Mouse (Mus musculus): ENCODE data around the gene Slc26a10. TPM values are rescaled to one million over a fixed set of nuclear protein-coding genes. Genes with fewer than 3 reads are reported as not detected.
"Not testable (repeated sequence)": the region's sequence is repeated elsewhere in the genome, so short reads cannot be mapped to it uniquely, and the experiment has no call there.

Slc26a10 gene
- total and polyA plus RNA-seq, 3 experiments, result 0.94 to 8.4 (median 0.98) TPM

DNA sequence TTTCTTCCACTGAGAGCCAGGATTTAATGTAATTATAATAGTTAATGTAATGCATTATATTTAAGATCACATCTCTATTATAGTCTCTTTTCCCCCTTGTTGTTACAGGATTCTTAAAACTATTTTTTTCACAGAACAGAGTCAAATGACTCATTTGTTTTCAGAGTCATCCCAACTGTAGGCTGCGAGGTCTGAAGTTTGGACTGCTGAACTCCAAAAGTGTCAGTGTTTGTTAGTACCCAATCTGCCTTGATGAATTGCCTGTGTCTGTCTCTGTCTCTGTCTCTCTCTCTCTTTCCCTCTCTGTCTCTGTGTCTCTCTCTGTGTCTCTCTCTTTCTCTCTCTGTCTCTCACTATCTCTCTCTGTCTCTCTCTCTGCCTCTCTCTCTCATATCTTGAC, 23.9 kb downstream of the Slc26a10 start:
- ATAC-seq (ENCODE audit: extremely low read depth, insufficient number of reproducible peaks, low FRiP score, poor library complexity, severe bottlenecking), result no peak
- H3K36me3 ChIP-seq (replicated peaks), result no peaks in the 10 kb centered on the region
- TF ChIP-seq CTCF (IDR thresholded peaks at IDR 0.05; ENCODE audit: low read depth, low read length) (no peak), GATA2 (IDR thresholded peaks at IDR 0.05; ENCODE audit: borderline replicate concordance, low read depth, low read length) (no peak), POLR2AphosphoS5 (IDR thresholded peaks at IDR 0.05; ENCODE audit: insufficient replicate concordance, low read depth, low read length) (no peak), GATA1 (IDR thresholded peaks at IDR 0.05; ENCODE audit: borderline replicate concordance, low read length) (no peak), TAL1 (conservative IDR thresholded peaks at IDR 0.05; ENCODE audit: low read depth, low read length) (no peak)

DNA sequence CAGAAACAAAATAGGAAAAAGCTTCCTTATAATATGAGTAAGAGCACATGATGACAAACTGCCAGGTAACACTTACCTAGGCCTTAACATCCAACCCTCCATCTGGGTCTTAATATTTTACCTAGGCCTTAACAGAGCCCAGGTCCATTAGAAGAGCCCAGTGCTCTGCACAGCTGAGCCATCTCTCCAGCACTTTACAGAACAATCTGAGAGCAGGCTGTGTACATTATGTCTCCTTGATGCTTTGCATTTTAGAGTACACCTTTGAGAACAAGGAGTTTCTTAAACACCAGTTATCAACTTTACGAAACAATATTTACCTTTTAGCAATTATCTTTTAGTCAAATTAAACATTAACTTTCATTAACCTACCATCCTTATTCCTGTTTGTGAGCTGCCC, 24.4 kb downstream of the Slc26a10 start:
- no peak for ATAC-seq (ENCODE audit: extremely low read depth, insufficient number of reproducible peaks, low FRiP score, poor library complexity, severe bottlenecking)
- TF ChIP-seq TAL1 (conservative IDR thresholded peaks at IDR 0.05; ENCODE audit: low read depth, low read length) (no peak), GATA1 (IDR thresholded peaks at IDR 0.05; ENCODE audit: borderline replicate concordance, low read length) (no peak), POLR2AphosphoS5 (IDR thresholded peaks at IDR 0.05; ENCODE audit: insufficient replicate concordance, low read depth, low read length) (no peak), GATA2 (IDR thresholded peaks at IDR 0.05; ENCODE audit: borderline replicate concordance, low read depth, low read length) (no peak), CTCF (IDR thresholded peaks at IDR 0.05; ENCODE audit: low read depth, low read length) (no peak)

More for the DNA sequence above, 23.9 kb downstream of the Slc26a10 start:
- peaks cover 21% of the 10 kb centered on the region for H3K4me1 ChIP-seq (ENCODE audit: insufficient read depth, low read depth, low read length)
- H3K27me3 ChIP-seq (ENCODE audit: insufficient read depth, low read length), result no peaks in the 10 kb centered on the region
- no peak overlapping the region for H3K4me3 ChIP-seq (ENCODE audit: low read depth, low read length)
- DNase-seq (ENCODE audit: low spot score), result no peak
- peaks cover 8% of the 10 kb centered on the region for H3K9me3 ChIP-seq (replicated peaks)

DNA sequence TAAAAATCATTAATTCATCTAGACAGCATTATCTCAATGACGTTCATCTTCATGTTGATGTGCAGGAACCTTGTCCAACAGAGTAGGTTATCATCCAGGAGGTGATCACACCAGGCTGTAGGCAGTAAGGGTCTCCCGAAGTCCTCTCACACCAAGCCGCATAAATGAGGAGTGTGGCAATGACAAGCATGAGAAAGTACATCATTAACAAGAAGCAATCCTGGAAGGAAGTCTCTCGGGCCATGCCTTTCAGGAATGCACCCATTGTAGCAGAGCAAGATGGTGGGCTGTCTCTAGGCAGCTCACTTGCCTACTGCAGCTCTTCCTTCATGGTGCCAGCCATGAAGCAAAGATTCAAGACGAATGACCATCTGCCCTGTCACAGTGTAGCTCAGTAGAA, 25.8 kb downstream of the Slc26a10 start:
- no peak overlapping the region for H3K4me3 ChIP-seq (ENCODE audit: low read depth, low read length)
- TF ChIP-seq POLR2AphosphoS5 (IDR thresholded peaks at IDR 0.05; ENCODE audit: insufficient replicate concordance, low read depth, low read length) (no peak), TAL1 (conservative IDR thresholded peaks at IDR 0.05; ENCODE audit: low read depth, low read length) (no peak), CTCF (IDR thresholded peaks at IDR 0.05; ENCODE audit: low read depth, low read length) (no peak), GATA1 (IDR thresholded peaks at IDR 0.05; ENCODE audit: borderline replicate concordance, low read length) (no peak), GATA2 (IDR thresholded peaks at IDR 0.05; ENCODE audit: borderline replicate concordance, low read depth, low read length) (no peak)
- H3K27me3 ChIP-seq (ENCODE audit: insufficient read depth, low read length), result no peaks in the 10 kb centered on the region
- peaks cover 18% of the 10 kb centered on the region for H3K4me1 ChIP-seq (ENCODE audit: insufficient read depth, low read depth, low read length)
- ATAC-seq (ENCODE audit: extremely low read depth, insufficient number of reproducible peaks, low FRiP score, poor library complexity, severe bottlenecking) (no peak), DNase-seq (ENCODE audit: low spot score) (no peak)
- no peaks in the 10 kb centered on the region for H3K36me3 ChIP-seq (replicated peaks)
- H3K9me3 ChIP-seq (replicated peaks), result peaks cover 8% of the 10 kb centered on the region

More for the DNA sequence above, 24.4 kb downstream of the Slc26a10 start:
- Histone ChIP-seq H3K4me3 (ENCODE audit: low read depth, low read length) (no peak overlapping the region), H3K4me1 (ENCODE audit: insufficient read depth, low read depth, low read length) (peaks cover 21% of the 10 kb centered on the region), H3K9me3 (replicated peaks) (peaks cover 8% of the 10 kb centered on the region), H3K27me3 (ENCODE audit: insufficient read depth, low read length) (no peaks in the 10 kb centered on the region), H3K36me3 (replicated peaks) (no peaks in the 10 kb centered on the region)
- DNase-seq (ENCODE audit: low spot score), result no peak

DNA sequence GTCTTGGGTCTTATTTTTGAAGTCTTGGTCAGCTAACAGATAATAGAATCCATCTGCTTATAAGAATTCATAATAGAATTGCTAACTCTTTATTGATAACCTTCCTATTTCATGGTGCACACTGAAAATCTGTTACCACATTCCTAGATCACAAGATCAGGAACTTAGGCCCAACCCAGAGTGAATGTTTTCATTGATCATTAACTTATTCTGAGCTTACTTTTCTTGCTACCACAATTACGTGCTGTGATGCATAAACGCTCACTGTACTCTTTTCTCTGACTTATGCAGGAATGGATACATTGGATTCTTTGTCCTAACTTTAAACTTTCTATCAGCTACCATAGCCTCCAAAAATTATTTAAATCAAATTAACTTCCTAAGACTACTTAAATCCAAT, 26.2 kb downstream of the Slc26a10 start:
- Histone ChIP-seq H3K9me3 (replicated peaks) (peaks cover 8% of the 10 kb centered on the region), H3K4me3 (ENCODE audit: low read depth, low read length) (no peak overlapping the region), H3K27me3 (ENCODE audit: insufficient read depth, low read length) (no peaks in the 10 kb centered on the region), H3K4me1 (ENCODE audit: insufficient read depth, low read depth, low read length) (peaks cover 16% of the 10 kb centered on the region), H3K36me3 (replicated peaks) (no peaks in the 10 kb centered on the region)
- DNase-seq (ENCODE audit: low spot score), result no peak
- no peak for ATAC-seq (ENCODE audit: extremely low read depth, insufficient number of reproducible peaks, low FRiP score, poor library complexity, severe bottlenecking)
- TF ChIP-seq CTCF (IDR thresholded peaks at IDR 0.05; ENCODE audit: low read depth, low read length) (no peak), POLR2AphosphoS5 (IDR thresholded peaks at IDR 0.05; ENCODE audit: insufficient replicate concordance, low read depth, low read length) (no peak), TAL1 (conservative IDR thresholded peaks at IDR 0.05; ENCODE audit: low read depth, low read length) (no peak), GATA2 (IDR thresholded peaks at IDR 0.05; ENCODE audit: borderline replicate concordance, low read depth, low read length) (no peak), GATA1 (IDR thresholded peaks at IDR 0.05; ENCODE audit: borderline replicate concordance, low read length) (no peak)

DNA sequence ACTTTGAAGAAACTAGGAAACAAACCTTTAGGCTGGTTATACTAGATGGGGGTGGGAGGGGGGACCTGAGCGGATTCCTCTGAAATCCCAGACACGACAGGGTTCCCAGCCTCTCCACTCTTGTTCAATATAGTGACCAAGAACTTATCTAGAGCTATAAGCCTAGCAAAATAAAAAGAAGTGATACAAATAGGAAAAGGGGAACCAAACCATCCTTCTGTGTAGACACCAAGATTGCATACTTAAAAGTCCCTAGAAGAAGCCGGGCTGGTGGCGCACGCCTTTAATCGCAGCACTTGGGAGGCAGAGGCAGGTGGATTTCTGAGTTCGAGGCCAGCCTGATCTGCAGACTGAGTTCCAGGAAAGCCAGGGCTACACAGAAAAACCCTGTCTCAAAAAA, 27.1 kb downstream of the Slc26a10 start:
- Histone ChIP-seq H3K4me1 (ENCODE audit: insufficient read depth, low read depth, low read length) (peaks cover 9% of the 10 kb centered on the region), H3K36me3 (replicated peaks) (no peaks in the 10 kb centered on the region), H3K4me3 (ENCODE audit: low read depth, low read length) (no peak overlapping the region), H3K9me3 (replicated peaks) (peaks cover 8% of the 10 kb centered on the region), H3K27me3 (ENCODE audit: insufficient read depth, low read length) (no peaks in the 10 kb centered on the region)
- no peak for TF ChIP-seq TAL1 (conservative IDR thresholded peaks at IDR 0.05; ENCODE audit: low read depth, low read length)
- no peak for ATAC-seq (ENCODE audit: extremely low read depth, insufficient number of reproducible peaks, low FRiP score, poor library complexity, severe bottlenecking)
- no peak for DNase-seq (ENCODE audit: low spot score)

DNA sequence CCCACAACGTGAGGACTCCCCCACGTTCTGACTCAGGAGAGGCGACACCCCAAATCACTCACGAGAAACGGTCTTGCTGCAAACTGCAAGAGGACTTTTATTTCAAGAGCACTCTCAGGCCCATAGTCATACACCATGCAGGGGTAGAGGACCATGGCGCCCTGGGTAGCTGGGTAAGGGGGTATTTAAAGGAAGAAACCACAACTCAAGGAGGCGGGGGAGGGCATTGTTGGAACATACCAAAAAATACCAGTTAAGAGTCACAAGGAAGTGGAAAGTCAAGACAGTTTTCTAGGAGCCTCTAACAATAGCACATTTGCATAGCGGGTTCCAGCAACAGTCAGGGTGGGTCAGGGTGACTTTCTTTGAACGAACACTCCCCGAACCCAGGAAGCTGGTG, 27.9 kb downstream of the Slc26a10 start:
- not testable (repeated sequence) for H3K27me3 ChIP-seq (ENCODE audit: insufficient read depth, low read length); ATAC-seq (ENCODE audit: extremely low read depth, insufficient number of reproducible peaks, low FRiP score, poor library complexity, severe bottlenecking); H3K36me3 ChIP-seq (replicated peaks); H3K4me1 ChIP-seq (ENCODE audit: insufficient read depth, low read depth, low read length); H3K9me3 ChIP-seq (replicated peaks); DNase-seq (ENCODE audit: low spot score); H3K4me3 ChIP-seq (ENCODE audit: low read depth, low read length)

DNA sequence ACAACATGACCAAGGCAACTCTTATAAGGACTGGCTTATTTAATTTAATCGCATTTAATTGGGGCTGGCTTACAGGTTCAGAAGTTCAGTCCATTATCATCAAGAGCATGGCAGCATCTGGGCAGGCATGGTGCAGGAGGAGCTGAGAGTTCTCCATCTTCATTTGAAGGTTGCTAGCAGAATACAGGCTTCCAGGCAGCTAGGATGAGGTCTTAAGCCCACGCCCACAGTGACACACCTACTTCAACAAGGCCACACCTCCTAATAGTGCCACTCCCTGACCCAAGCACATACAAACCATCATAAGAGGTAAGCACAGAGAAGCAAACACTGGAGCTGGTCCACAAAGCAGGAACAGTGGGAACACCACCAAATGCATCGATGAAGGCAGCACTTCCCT, 29.2 kb downstream of the Slc26a10 start:
- not testable (repeated sequence) for H3K4me3 ChIP-seq (ENCODE audit: low read depth, low read length); DNase-seq (ENCODE audit: low spot score); H3K27me3 ChIP-seq (ENCODE audit: insufficient read depth, low read length); H3K4me1 ChIP-seq (ENCODE audit: insufficient read depth, low read depth, low read length); H3K36me3 ChIP-seq (replicated peaks); ATAC-seq (ENCODE audit: extremely low read depth, insufficient number of reproducible peaks, low FRiP score, poor library complexity, severe bottlenecking); H3K9me3 ChIP-seq (replicated peaks)

Data from G1E (cell line).